Mouse (Mus musculus) E14TG2a.4 (cell line): ENCODE measurements around the gene Hist1h4f.

Experiments
- CTCF ChIP-seq: conservative IDR thresholded peaks from 2 replicates; pipeline ENCODE4 v1.5.1; 2014; ENCODE audit warnings: low read length
- NANOG ChIP-seq: IDR thresholded peaks from 2 replicates; pipeline ENCODE4 v1.6.1; 2014; ENCODE audit warnings: borderline replicate concordance, low read length, mixed read lengths
- POU5F1 ChIP-seq: IDR thresholded peaks from 2 replicates; pipeline ENCODE4 v1.6.1; 2014; ENCODE audit warnings: low read length, borderline replicate concordance

DNA sequence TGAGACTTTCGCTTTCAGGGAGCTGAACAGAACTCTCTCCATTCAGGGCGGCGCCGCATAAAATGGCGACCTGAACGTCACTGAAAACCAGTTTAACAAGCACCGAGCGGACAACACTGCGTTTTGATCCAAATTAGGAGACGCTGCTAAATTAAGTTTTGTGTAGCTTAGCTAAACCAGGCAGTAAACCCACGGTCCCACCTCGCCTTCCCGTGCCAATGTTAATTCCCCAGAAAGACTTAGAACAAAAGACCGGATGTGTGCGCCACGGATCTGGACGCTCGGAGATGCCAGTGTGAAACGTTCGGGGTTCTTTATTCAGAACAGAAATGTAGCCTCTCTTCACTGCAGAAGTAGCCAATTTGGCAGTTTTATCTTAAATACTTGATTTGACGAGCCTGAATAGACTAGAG, 33.6 kb upstream of the Hist1h4f start:
- TF ChIP-seq CTCF (no peak), NANOG (no peak), POU5F1 (no peak)
